Mouse (Mus musculus) B cell, adult 62 days (primary cell): ENCODE data around the gene Gm3149. TPM values are rescaled to one million over a fixed set of nuclear protein-coding genes. Genes with fewer than 3 reads are reported as not detected.

Experiments
- total RNA-seq: library from RNA; stranded (reverse); gene quantifications from 4 replicates; pipeline ENCODE4 v1.2.4, GENCODE M21; 2023

Gene Gm3149
- not detected in 4 replicates for total RNA-seq

GRCm38 (mm10) chr14:4316983-4317382 lies at the start of gene Gm3149:
Gm3149 (plus strand) TSS chr14:4317283.

DNA sequence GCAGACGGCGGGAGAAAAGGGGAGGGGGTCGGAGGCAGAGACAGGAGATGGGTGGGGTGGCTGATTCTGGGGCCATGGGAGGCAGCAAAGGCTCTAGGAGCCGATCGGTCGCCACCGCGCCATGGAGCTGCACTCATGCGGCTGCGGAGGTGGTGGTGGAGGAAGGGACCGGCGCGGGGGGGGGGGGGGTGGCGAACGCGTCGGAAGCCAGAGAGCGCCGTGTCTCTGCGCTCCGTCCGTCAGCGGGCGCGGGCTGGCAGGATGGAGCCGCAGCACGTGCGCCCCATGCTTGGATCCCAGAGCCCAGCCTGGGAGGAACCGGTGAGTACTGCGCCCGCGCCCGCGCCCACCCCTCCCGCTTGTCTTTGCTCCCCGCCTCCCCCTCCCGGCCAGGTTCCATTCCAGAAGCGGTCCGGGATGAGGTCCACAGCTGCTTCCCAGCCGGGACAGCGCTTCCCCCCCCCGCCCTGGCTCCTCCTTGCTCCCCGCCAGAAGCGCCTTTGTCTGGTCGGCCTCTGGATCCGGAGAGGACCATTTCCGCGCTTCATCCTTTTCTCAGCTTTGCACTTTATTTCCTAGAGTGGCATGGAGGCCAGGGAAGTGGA lies 17.5 kb downstream of the Gm3149 start, which contains the start of gene 2610042L04Rik:
Gene 2610042L04Rik, plus strand, starts transcription at position 288 of the 605 bp plus-strand sequence.

Other genes with a start within 250 kb of the Gm3149 start
- not detected in 4 replicates for gene Gm3115, start 233.2 kb upstream of the Gm3149 start, total RNA-seq
- not detected in 4 replicates for gene Gm8108, start 206.8 kb upstream of the Gm3149 start, total RNA-seq
- not detected in 4 replicates for gene Gm3127, start 152.3 kb upstream of the Gm3149 start, total RNA-seq
- not detected in 4 replicates for gene Gm2974, start 134.7 kb upstream of the Gm3149 start, total RNA-seq
- gene Gm3138, start 67.7 kb upstream of the Gm3149 start, total RNA-seq: not detected in 4 replicates
- not detected in 4 replicates for gene 2610042L04Rik, start 17.5 kb downstream of the Gm3149 start, total RNA-seq
- not detected in 4 replicates for gene Gm3159, start 80.2 kb downstream of the Gm3149 start, total RNA-seq
- gene Gm3164, start 98.2 kb downstream of the Gm3149 start, total RNA-seq: not detected in 4 replicates
- not detected in 4 replicates for gene Gm3173, start 113.7 kb downstream of the Gm3149 start, total RNA-seq
- gene Gm3182, start 164.5 kb downstream of the Gm3149 start, total RNA-seq: not detected in 4 replicates
- gene Gm3047, start 238.1 kb downstream of the Gm3149 start, total RNA-seq: not detected in 4 replicates